In the genomic region with DNA sequence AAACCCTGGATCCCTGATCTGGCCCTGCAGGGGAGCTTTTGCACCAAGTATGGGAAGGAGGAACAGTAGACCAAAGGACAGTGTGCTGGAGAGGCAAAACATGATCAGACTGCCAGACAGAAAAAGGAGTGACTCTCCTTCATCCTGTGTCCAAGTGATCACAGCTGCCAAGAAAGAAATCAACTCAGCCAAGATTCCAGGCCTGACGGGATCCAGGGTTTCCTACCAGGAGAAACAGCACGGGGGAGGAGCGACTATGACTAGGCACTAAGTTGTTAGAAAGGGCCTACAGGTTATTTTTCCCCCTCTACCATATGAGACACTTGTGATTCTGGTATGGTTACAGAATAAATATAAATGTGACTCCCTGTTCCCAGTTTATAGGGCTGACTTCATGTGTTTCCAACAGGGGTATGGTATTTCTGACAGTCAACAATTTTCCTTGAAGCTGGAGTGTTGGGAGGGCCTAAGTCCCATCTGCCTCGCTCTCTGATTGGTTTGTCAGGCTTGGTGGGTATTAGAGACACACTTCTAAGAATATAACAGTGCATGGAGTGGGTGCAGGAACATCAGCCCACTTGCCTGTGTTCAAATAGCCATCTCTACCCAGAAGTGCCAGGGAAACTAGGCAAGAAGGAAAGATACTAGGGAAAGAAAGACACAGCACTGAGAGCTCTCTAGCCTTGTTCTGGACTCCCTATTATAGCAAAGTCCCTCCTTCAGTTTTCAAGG, we compare ENCODE assay signal across 11 mouse cellular contexts.
A peak's percentile ranks its signal among the peaks of the same experiment; 100 is the strongest.
DNase-seq lines count a peak whose midpoint lies in the region; ATAC-seq and TF ChIP-seq lines count a peak whose summit lies in the region.
"Had no signal": no experiment of that assay in that cellular context is flagged by ENCODE, and none has a peak within 500 bp of the region (broad histone marks: within the 10 kb centered on the region; RNA-seq: fewer than 3 reads in every experiment).

No protein-coding gene starts in this region.

- H3K27me3 ChIP-seq in kidney, adult 2 months (replicated peaks; ENCODE audit: control insufficient read depth, insufficient read depth, low read length): no peaks in the 10 kb centered on the region
- H3K27me3 ChIP-seq in kidney, embryonic 16.5 days (ENCODE audit: insufficient read depth, low read length): no peaks in the 10 kb centered on the region
- H3K27me3 ChIP-seq in kidney, embryonic 15.5 days: no peaks in the 10 kb centered on the region
- H3K27me3 ChIP-seq: megakaryocyte, embryonic 14.5 days; neural tube, embryonic 15.5 days had no signal

- no peak overlapping the region for H3K4me3 ChIP-seq in kidney, adult 2 months (ENCODE audit: insufficient read depth, low read depth, low read length)
- H3K4me3 ChIP-seq in kidney, embryonic 16.5 days (ENCODE audit: low read length): no peak overlapping the region
- no peak overlapping the region for H3K4me3 ChIP-seq in kidney, embryonic 15.5 days (replicated peaks)
- H3K4me3 ChIP-seq: erythroblast, embryonic 14.5 days; megakaryocyte, embryonic 14.5 days; neural tube, embryonic 15.5 days had no signal

- no peak overlapping the region for H3K9ac ChIP-seq in kidney, embryonic 16.5 days (replicated peaks; ENCODE audit: low read length)
- H3K9ac ChIP-seq in kidney, embryonic 15.5 days: no peak overlapping the region
- H3K9ac ChIP-seq: neural tube, embryonic 15.5 days had no signal

- peaks cover 6% of the 10 kb centered on the region for H3K4me1 ChIP-seq in kidney, adult 2 months (ENCODE audit: control insufficient read depth, insufficient read depth, low read length)
- H3K4me1 ChIP-seq in kidney, embryonic 16.5 days (ENCODE audit: insufficient read depth, low read length): peaks cover 15% of the 10 kb centered on the region
- peaks cover 15% of the 10 kb centered on the region; the same call in 1 of the 2 replicates for H3K4me1 ChIP-seq in kidney, embryonic 15.5 days
- H3K4me1 ChIP-seq: megakaryocyte, embryonic 14.5 days had no signal

- WGBS in kidney, adult 2 months: 58% methylated on average over 4 of the region's 4 CpGs
- WGBS in kidney, embryonic 16.5 days: 75% methylated on average over 4 of the region's 4 CpGs
- 74% methylated on average over 4 of the region's 4 CpGs for WGBS in kidney, embryonic 15.5 days

- no peak for ATAC-seq in kidney, embryonic 16.5 days (ENCODE audit: low FRiP score, low TSS enrichment)
- ATAC-seq in kidney, embryonic 15.5 days (replicated peaks; ENCODE audit: low FRiP score): no peak

- no peak overlapping the region for H3K27ac ChIP-seq in kidney, adult 2 months (ENCODE audit: insufficient read depth, low read depth, low read length)
- H3K27ac ChIP-seq in kidney, embryonic 16.5 days (ENCODE audit: low read length): no peak overlapping the region
- no peak overlapping the region for H3K27ac ChIP-seq in kidney, embryonic 15.5 days
- H3K27ac ChIP-seq: neural tube, embryonic 15.5 days had no signal

- H3K9me3 ChIP-seq in kidney, embryonic 16.5 days (ENCODE audit: low read length): no peaks in the 10 kb centered on the region
- no peaks in the 10 kb centered on the region for H3K9me3 ChIP-seq in kidney, embryonic 15.5 days (replicated peaks)
- H3K9me3 ChIP-seq: megakaryocyte, embryonic 14.5 days; neural tube, embryonic 15.5 days had no signal

- peak; percentile 57 for DNase-seq in adrenal gland, postnatal 10 days
- DNase-seq in adrenal gland, adult 18-20 months (ENCODE audit: low spot score in 2 of 2): no peak
- DNase-seq in kidney, adult 2 months: peak; percentile 60
- DNase-seq in brain, adult 2 months (ENCODE audit: low read depth, low spot score): peak; percentile 80
- DNase-seq in heart, postnatal 36 days: peak; percentile 22 to 26
- DNase-seq in layer of hippocampus, postnatal 25 days (ENCODE audit: extremely low spot score in 1 of 2, low spot score in 1 of 2): no peak

- intact Hi-C loops in heart, postnatal 36 days (cut with DNase I): no loop called here

- H3K4me2 ChIP-seq in kidney, embryonic 16.5 days (replicated peaks; ENCODE audit: low read depth, low read length): no peak overlapping the region
- no peak overlapping the region for H3K4me2 ChIP-seq in kidney, embryonic 15.5 days
- H3K4me2 ChIP-seq: neural tube, embryonic 15.5 days had no signal

- no peak for TF ChIP-seq POLR2A in kidney, adult 2 months (IDR thresholded peaks at IDR 0.05; ENCODE audit: low read depth, low read length)

- H3K36me3 ChIP-seq in kidney, adult 2 months (ENCODE audit: control insufficient read depth, insufficient read depth, low read length): no peaks in the 10 kb centered on the region
- H3K36me3 ChIP-seq in kidney, embryonic 16.5 days (ENCODE audit: insufficient read depth, low read length): no peaks in the 10 kb centered on the region
- H3K36me3 ChIP-seq in kidney, embryonic 15.5 days: no peaks in the 10 kb centered on the region
- H3K36me3 ChIP-seq: neural tube, embryonic 15.5 days had no signal

- TF ChIP-seq CTCF in kidney, adult 2 months (conservative IDR thresholded peaks at IDR 0.05; ENCODE audit: insufficient read depth, insufficient read length, low read depth, low read length): no peak

Comparison
In these comparisons a context has a peak if more than half of its experiments do, and no peak if none do; other contexts are left out.
1. DNase-seq: peak in adrenal gland, postnatal 10 days (single experiment), kidney, adult 2 months (single experiment), brain, adult 2 months (single experiment) and heart, postnatal 36 days (2 of 2); none in adrenal gland, adult 18-20 months (0 of 2) and layer of hippocampus, postnatal 25 days (0 of 2).